Mouse (Mus musculus): ENCODE results near the gene Fbxl4. TPM values are rescaled to one million over a fixed set of nuclear protein-coding genes. Genes with fewer than 3 reads are reported as not detected.

Gene Fbxl4
- polyA plus RNA-seq, 1 experiment from 2014 or later: 10.7 TPM

DNA sequence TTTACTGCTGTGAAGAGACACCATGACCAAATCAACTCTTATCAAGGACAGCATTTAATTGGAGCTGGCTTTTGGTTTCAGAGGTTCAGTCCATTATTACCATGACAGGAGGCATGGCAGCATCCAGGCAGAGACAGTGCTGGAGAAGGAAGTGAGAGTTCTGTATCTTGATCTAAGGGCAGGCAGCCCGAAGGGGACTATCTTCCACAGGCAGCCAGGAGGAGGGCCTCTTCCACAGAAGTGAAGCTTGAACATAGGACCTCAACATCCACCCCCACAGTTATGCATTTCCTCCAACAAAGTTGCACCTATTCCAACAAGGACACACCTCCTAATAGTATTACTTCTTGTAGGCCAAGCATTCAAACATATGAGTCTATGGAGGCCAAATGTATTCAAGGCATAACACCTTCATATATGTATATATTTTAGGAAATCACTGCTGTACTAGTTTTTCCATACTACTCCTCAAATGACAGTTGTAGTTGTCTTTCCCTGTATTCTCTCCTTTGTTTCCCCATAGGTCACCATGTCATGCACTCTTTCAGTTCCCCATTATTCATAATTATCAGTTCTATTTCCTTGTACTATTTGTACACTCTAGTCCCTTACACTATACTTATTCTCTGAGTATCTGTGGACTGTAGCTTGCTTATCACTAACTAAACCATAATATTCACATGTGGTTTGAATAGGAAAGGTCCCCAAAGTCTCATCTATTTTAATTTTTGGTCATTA is 26.4 kb downstream of the Fbxl4 start:
- 56% methylated on average over 1 of the region's 1 CpGs for WGBS

DNA sequence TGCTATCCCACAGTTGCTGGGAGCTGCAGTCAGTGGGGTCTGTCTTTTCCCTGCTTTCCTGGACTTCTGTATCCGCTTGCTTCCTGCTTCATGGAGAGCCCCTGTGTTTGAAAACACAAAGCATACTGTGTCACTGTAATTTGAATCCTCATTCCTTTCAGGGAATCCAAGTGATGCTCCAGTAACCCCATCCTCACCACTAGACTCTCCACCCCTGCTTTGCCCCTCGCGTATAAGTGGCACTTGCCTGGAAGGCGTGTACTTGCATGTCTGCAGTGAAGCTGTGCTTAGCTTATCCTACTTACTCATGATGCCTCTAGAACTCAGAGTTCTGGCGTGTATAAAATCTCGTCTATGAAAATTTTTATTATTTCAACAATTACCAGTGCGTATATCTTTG is 32.7 kb downstream of the Fbxl4 start:
- Histone ChIP-seq H3K9me3 (ENCODE audit: control insufficient read depth, low read length) (no peaks in the 10 kb centered on the region), H3K4me2 (no peak overlapping the region), H3K27ac (ENCODE audit: low read depth, low read length) (no peak overlapping the region), H3K27me3 (replicated peaks; ENCODE audit: control insufficient read depth, insufficient read depth, low read length) (no peaks in the 10 kb centered on the region), H3K4me1 (replicated peaks; ENCODE audit: control insufficient read depth, insufficient read depth, low read length) (no peaks in the 10 kb centered on the region), H3K4me3 (ENCODE audit: low read depth, low read length) (no peak overlapping the region), H3K9ac (ENCODE audit: low read depth, low read length) (no peak overlapping the region), H3K36me3 (ENCODE audit: control insufficient read depth, insufficient read depth, low read length) (no peaks in the 10 kb centered on the region)
- DNase-seq (ENCODE audit: low spot score) (no peak), ATAC-seq (replicated peaks; ENCODE audit: low FRiP score) (no peak)
- 78% methylated on average over 7 of the region's 7 CpGs for WGBS

More for the DNA sequence above, 26.4 kb downstream of the Fbxl4 start:
- Histone ChIP-seq H3K4me1 (replicated peaks; ENCODE audit: control insufficient read depth, insufficient read depth, low read length) (no peaks in the 10 kb centered on the region), H3K9ac (ENCODE audit: low read depth, low read length) (no peak overlapping the region), H3K9me3 (ENCODE audit: control insufficient read depth, low read length) (no peaks in the 10 kb centered on the region), H3K4me3 (ENCODE audit: low read depth, low read length) (no peak overlapping the region), H3K27ac (ENCODE audit: low read depth, low read length) (no peak overlapping the region), H3K27me3 (replicated peaks; ENCODE audit: control insufficient read depth, insufficient read depth, low read length) (no peaks in the 10 kb centered on the region), H3K4me2 (no peak overlapping the region), H3K36me3 (ENCODE audit: control insufficient read depth, insufficient read depth, low read length) (no peaks in the 10 kb centered on the region)
- ATAC-seq (replicated peaks; ENCODE audit: low FRiP score): no peak
- no peak for DNase-seq (ENCODE audit: low spot score)

DNA sequence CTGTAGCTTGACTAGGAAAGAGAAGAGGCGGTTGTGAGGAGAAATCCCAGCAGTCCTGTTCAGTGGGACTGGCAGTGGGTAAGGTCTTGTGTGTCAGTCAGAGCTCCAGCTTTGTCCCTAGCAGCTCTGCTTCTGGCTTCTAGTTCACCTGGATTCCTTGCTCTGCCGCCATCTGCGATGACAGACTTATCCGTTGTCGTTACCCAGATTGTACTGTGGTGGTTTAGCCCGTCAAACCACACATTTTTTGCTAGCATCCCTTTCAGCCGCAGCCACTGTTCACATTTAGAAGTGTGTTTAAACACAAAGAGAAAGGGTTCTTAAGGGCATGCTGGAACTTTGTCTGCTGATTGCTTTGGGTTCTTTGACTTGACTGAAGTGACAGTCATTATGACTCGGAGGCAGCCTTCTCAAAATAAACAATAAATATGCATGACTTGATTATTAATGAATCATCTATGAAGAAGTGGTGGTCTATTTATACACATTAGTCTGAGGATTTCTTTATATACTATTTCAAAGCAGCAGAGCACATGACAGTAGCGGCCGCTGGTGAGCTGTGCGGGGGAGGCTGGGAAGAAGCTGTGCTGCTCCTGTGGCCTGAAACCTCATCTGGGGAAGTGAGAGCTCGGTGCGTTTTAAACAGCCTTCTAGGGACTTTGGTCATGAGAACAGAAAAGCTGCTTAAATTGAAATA is 35.6 kb downstream of the Fbxl4 start:
- no peak overlapping the region for H3K27ac ChIP-seq (ENCODE audit: low read depth, low read length)
- no peak for ATAC-seq (replicated peaks; ENCODE audit: low FRiP score)
- no peak overlapping the region for H3K9ac ChIP-seq (ENCODE audit: low read depth, low read length)
- DNase-seq (ENCODE audit: low spot score): no peak
- WGBS: 82% methylated on average over 13 of the region's 13 CpGs
- no peak overlapping the region for H3K4me2 ChIP-seq
- no peaks in the 10 kb centered on the region for H3K9me3 ChIP-seq (ENCODE audit: control insufficient read depth, low read length)
- no peaks in the 10 kb centered on the region for H3K36me3 ChIP-seq (ENCODE audit: control insufficient read depth, insufficient read depth, low read length)
- no peak overlapping the region for H3K4me3 ChIP-seq (ENCODE audit: low read depth, low read length)
- H3K27me3 ChIP-seq (replicated peaks; ENCODE audit: control insufficient read depth, insufficient read depth, low read length): no peaks in the 10 kb centered on the region
- no peaks in the 10 kb centered on the region for H3K4me1 ChIP-seq (replicated peaks; ENCODE audit: control insufficient read depth, insufficient read depth, low read length)

DNA sequence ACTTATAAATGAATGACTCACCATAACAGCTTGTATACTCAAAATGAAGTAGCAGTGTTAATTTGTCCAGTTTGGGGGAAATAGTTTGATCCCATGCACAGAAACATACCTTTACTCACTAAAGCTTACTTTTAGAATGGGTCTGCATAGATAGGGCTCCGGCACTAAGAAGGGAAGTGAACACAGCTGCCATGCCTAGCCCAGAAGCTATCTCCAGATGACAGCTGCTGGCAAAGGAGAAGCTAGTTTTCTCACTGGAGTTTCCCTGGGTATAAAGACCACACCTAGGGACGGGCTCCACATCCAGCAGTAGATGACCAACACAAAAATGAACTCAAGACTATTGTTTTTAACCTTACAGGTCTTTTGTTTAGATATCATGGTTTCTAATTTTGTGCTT is 38.1 kb downstream of the Fbxl4 start:
- ATAC-seq (replicated peaks; ENCODE audit: low FRiP score): no peak
- no peaks in the 10 kb centered on the region for H3K4me1 ChIP-seq (replicated peaks; ENCODE audit: control insufficient read depth, insufficient read depth, low read length)
- H3K27ac ChIP-seq (ENCODE audit: low read depth, low read length): no peak overlapping the region
- no peak overlapping the region for H3K4me2 ChIP-seq
- H3K9me3 ChIP-seq (ENCODE audit: control insufficient read depth, low read length): no peaks in the 10 kb centered on the region
- H3K4me3 ChIP-seq (ENCODE audit: low read depth, low read length): no peak overlapping the region
- no peaks in the 10 kb centered on the region for H3K36me3 ChIP-seq (ENCODE audit: control insufficient read depth, insufficient read depth, low read length)
- DNase-seq (ENCODE audit: low spot score): no peak
- H3K27me3 ChIP-seq (replicated peaks; ENCODE audit: control insufficient read depth, insufficient read depth, low read length): no peaks in the 10 kb centered on the region
- H3K9ac ChIP-seq (ENCODE audit: low read depth, low read length): no peak overlapping the region
- 56% methylated on average over 2 of the region's 2 CpGs for WGBS

DNA sequence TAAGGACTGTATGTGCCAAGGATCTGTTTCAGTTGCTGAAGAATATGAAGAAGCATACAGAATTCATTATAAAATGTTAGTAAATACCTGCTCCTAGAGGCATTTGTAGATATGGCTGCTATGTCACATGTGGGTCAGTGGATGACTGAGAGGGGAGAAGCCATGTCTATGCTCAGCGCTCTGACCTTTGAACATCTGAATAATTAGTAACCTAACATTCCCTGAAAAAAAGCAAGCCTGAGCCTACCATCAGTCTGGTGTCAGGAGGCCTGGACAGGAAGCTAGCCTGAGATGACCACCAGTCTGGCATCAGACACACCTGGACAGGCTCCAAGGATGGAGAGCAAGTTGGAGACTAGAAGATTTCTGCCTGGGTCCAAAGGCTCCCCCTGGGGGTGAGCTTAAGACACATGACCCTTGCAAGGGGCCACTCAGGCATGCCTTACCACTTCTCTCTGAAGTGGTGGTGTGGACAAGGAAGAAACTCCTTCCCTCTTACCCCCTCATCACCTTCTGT is 39.2 kb downstream of the Fbxl4 start:
- no peak overlapping the region for H3K4me3 ChIP-seq (ENCODE audit: low read depth, low read length)
- H3K4me2 ChIP-seq: no peak overlapping the region
- no peaks in the 10 kb centered on the region for H3K9me3 ChIP-seq (ENCODE audit: control insufficient read depth, low read length)
- no peak overlapping the region for H3K9ac ChIP-seq (ENCODE audit: low read depth, low read length)
- DNase-seq (ENCODE audit: low spot score): no peak
- H3K4me1 ChIP-seq (replicated peaks; ENCODE audit: control insufficient read depth, insufficient read depth, low read length): no peaks in the 10 kb centered on the region
- no peaks in the 10 kb centered on the region for H3K27me3 ChIP-seq (replicated peaks; ENCODE audit: control insufficient read depth, insufficient read depth, low read length)
- ATAC-seq (replicated peaks; ENCODE audit: low FRiP score): no peak
- no peaks in the 10 kb centered on the region for H3K36me3 ChIP-seq (ENCODE audit: control insufficient read depth, insufficient read depth, low read length)
- WGBS: 95% methylated on average over 1 of the region's 1 CpGs
- H3K27ac ChIP-seq (ENCODE audit: low read depth, low read length): no peak overlapping the region

DNA sequence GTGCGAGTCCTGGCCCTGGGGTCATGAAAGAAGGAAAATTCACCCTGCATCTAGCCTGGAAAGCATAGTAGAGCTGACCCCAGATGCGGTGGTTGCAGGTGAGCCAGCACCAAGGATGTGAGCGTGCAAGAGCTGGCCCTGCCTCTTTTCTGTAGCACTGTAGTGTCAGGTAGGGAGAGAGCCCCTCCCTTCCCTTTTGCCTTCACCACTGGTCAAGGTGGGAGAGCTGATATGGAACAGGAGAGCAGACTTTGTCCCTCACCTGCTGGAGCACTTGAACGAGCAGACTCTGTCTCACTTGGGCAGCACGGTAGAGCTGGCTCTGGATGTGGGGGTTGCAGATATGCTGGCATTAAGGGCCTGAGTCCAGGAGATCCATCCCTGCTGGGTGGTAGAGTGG is 39.7 kb downstream of the Fbxl4 start:
- no peaks in the 10 kb centered on the region for H3K9me3 ChIP-seq (ENCODE audit: control insufficient read depth, low read length)
- WGBS: 89% methylated on average over 5 of the region's 5 CpGs
- no peak for ATAC-seq (replicated peaks; ENCODE audit: low FRiP score)
- H3K27ac ChIP-seq (ENCODE audit: low read depth, low read length): no peak overlapping the region
- H3K4me1 ChIP-seq (replicated peaks; ENCODE audit: control insufficient read depth, insufficient read depth, low read length): no peaks in the 10 kb centered on the region
- H3K4me3 ChIP-seq (ENCODE audit: low read depth, low read length): no peak overlapping the region
- no peak overlapping the region for H3K9ac ChIP-seq (ENCODE audit: low read depth, low read length)
- no peak overlapping the region for H3K4me2 ChIP-seq
- no peak for DNase-seq (ENCODE audit: low spot score)
- H3K36me3 ChIP-seq (ENCODE audit: control insufficient read depth, insufficient read depth, low read length): no peaks in the 10 kb centered on the region
- H3K27me3 ChIP-seq (replicated peaks; ENCODE audit: control insufficient read depth, insufficient read depth, low read length): no peaks in the 10 kb centered on the region

DNA sequence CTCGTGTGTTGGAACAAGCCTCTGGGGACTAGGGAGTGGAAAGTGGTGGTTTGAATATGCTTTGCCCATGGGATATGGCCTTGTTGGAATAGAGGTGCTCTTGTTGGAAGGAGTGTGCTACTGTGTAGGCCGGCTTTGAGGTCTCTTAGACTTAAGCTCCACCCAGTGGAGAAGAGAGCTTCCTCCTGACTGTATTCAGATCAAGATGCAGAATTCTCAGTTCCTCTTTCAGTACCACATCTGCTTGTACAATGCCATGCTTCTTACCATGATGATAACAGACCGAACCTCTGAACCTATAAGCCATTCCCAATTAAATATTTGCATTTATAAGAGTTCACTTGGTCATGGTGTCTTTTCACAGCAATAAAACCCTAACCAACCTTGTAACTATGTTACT is 44.7 kb downstream of the Fbxl4 start:
- WGBS: 68% methylated on average over 3 of the region's 3 CpGs

DNA sequence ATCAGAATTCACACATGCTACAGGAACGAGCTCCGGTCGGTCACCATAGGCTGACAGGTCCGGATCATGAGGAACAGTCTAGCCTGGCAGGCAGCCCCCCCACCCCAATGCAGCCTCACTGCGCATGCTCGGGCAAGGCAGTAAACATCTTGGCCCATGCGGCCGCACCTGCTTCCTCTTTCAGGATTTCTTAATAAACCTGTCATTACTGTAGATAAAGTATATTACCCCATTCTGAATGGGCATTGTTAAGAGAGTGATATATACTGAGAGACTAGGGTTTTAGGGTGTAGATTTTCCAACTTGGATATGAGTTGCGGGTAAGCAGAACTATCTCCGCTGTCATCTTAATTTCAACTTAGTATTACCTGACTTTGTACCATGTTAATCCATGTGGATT is 45.6 kb downstream of the Fbxl4 start:
- Histone ChIP-seq H3K36me3 (ENCODE audit: control insufficient read depth, insufficient read depth, low read length) (no peaks in the 10 kb centered on the region; the same call in 1 of the 2 replicates), H3K27me3 (replicated peaks; ENCODE audit: control insufficient read depth, insufficient read depth, low read length) (no peaks in the 10 kb centered on the region), H3K9me3 (ENCODE audit: control insufficient read depth, low read length) (no peaks in the 10 kb centered on the region), H3K4me1 (replicated peaks; ENCODE audit: control insufficient read depth, insufficient read depth, low read length) (no peaks in the 10 kb centered on the region), H3K9ac (ENCODE audit: low read depth, low read length) (no peak overlapping the region), H3K4me3 (ENCODE audit: low read depth, low read length) (no peak overlapping the region), H3K27ac (ENCODE audit: low read depth, low read length) (no peak overlapping the region), H3K4me2 (no peak overlapping the region)
- WGBS: 92% methylated on average over 10 of the region's 10 CpGs
- no peak for ATAC-seq (replicated peaks; ENCODE audit: low FRiP score)
- no peak for DNase-seq (ENCODE audit: low spot score)

More for the DNA sequence above, 44.7 kb downstream of the Fbxl4 start:
- Histone ChIP-seq H3K4me2 (no peak overlapping the region), H3K4me3 (ENCODE audit: low read depth, low read length) (no peak overlapping the region), H3K4me1 (replicated peaks; ENCODE audit: control insufficient read depth, insufficient read depth, low read length) (no peaks in the 10 kb centered on the region), H3K9ac (ENCODE audit: low read depth, low read length) (no peak overlapping the region), H3K27me3 (replicated peaks; ENCODE audit: control insufficient read depth, insufficient read depth, low read length) (no peaks in the 10 kb centered on the region), H3K27ac (ENCODE audit: low read depth, low read length) (no peak overlapping the region), H3K9me3 (ENCODE audit: control insufficient read depth, low read length) (no peaks in the 10 kb centered on the region), H3K36me3 (ENCODE audit: control insufficient read depth, insufficient read depth, low read length) (no peaks in the 10 kb centered on the region; the same call in 1 of the 2 replicates)
- no peak for DNase-seq (ENCODE audit: low spot score)
- no peak for ATAC-seq (replicated peaks; ENCODE audit: low FRiP score)

DNA sequence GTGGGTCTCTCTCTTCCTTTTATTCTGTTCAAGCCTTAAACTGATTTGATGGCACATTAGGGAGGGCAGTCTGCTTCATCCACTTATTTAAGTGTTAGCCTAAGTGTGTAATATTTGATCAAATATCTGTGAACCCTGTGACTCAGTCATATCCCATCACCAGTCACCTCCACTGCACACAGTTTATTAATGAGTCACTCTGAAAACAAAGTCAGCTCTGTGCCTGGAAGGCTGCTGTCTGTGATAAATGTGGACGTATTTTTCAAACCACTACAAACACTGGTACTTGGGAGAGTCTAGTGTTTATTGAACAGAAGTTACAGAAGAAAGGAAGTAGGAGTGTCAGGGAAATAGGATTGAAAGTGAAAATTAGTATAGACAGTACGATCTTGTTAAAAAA is 63.3 kb downstream of the Fbxl4 start:
- H3K27me3 ChIP-seq (replicated peaks; ENCODE audit: control insufficient read depth, insufficient read depth, low read length): no peaks in the 10 kb centered on the region
- 72% methylated on average over 2 of the region's 2 CpGs for WGBS
- ATAC-seq (replicated peaks; ENCODE audit: low FRiP score): no peak

More for the DNA sequence above, 63.3 kb downstream of the Fbxl4 start:
- H3K4me1 ChIP-seq (replicated peaks; ENCODE audit: control insufficient read depth, insufficient read depth, low read length): no peaks in the 10 kb centered on the region
- no peak overlapping the region for H3K4me3 ChIP-seq (ENCODE audit: low read depth, low read length)
- H3K36me3 ChIP-seq (ENCODE audit: control insufficient read depth, insufficient read depth, low read length): no peaks in the 10 kb centered on the region
- no peaks in the 10 kb centered on the region for H3K9me3 ChIP-seq (ENCODE audit: control insufficient read depth, low read length)
- no peak for DNase-seq (ENCODE audit: low spot score)
- no peak overlapping the region for H3K4me2 ChIP-seq
- H3K27ac ChIP-seq (ENCODE audit: low read depth, low read length): no peak overlapping the region
- no peak overlapping the region for H3K9ac ChIP-seq (ENCODE audit: low read depth, low read length)
